ENCODE assay signal across 13 mouse cellular contexts in the genomic region with DNA sequence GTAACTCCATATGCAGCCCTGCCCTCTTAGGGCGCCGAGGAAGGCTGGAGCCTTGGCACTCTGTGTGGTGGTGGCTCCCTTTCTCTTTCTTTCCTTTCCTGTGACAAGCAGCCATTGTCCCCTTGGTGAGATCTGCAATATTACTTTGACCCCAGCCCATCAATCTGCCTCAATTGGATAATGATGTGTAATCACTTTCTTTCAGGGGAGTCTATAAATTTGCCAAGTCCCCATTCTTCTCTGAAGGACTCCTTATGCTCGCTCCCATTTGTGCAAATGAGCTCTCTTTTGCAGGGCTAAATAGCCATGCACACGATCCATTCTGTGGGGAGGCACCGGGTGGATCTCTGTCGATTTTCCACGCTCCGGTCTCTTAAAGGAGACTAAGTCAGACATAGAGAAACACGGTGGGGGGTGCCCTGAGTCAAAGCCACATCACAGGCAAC.
DNase-seq lines count a peak whose midpoint lies in the region; ATAC-seq lines count a peak whose summit lies in the region.
"Had no signal": no experiment of that assay in that cellular context is flagged by ENCODE, and none has a peak within 500 bp of the region (broad histone marks: within the 10 kb centered on the region; RNA-seq: fewer than 3 reads in every experiment).

No protein-coding gene starts in this region.

- no peaks in the 10 kb centered on the region for H3K27me3 ChIP-seq in kidney, embryonic 15.5 days
- H3K27me3 ChIP-seq in forebrain, embryonic 16.5 days (replicated peaks; ENCODE audit: control insufficient read depth, insufficient read depth, low read length) = no peaks in the 10 kb centered on the region
- H3K27me3 ChIP-seq in midbrain, embryonic 13.5 days = peaks cover 81% of the 10 kb centered on the region

- no peak overlapping the region for H3K27ac ChIP-seq in kidney, embryonic 15.5 days
- no peak overlapping the region for H3K27ac ChIP-seq in forebrain, embryonic 16.5 days (ENCODE audit: low read length)
- no peak overlapping the region for H3K27ac ChIP-seq in midbrain, embryonic 13.5 days
- H3K27ac ChIP-seq: heart, embryonic 10.5 days had no signal

- no peak overlapping the region for H3K9ac ChIP-seq in kidney, embryonic 15.5 days
- H3K9ac ChIP-seq in forebrain, embryonic 16.5 days (replicated peaks; ENCODE audit: low read depth, low read length) = no peak overlapping the region
- no peak overlapping the region for H3K9ac ChIP-seq in midbrain, embryonic 13.5 days (replicated peaks)

- no peaks in the 10 kb centered on the region for H3K9me3 ChIP-seq in kidney, embryonic 15.5 days (replicated peaks)
- no peaks in the 10 kb centered on the region for H3K9me3 ChIP-seq in forebrain, embryonic 16.5 days (ENCODE audit: control insufficient read depth, low read length)
- no peaks in the 10 kb centered on the region for H3K9me3 ChIP-seq in midbrain, embryonic 13.5 days
- H3K9me3 ChIP-seq: heart, embryonic 10.5 days had no signal

- no peaks in the 10 kb centered on the region for H3K36me3 ChIP-seq in kidney, embryonic 15.5 days
- H3K36me3 ChIP-seq in forebrain, embryonic 16.5 days (ENCODE audit: control insufficient read depth, insufficient read depth) = no peaks in the 10 kb centered on the region
- no peaks in the 10 kb centered on the region for H3K36me3 ChIP-seq in midbrain, embryonic 13.5 days
- H3K36me3 ChIP-seq: heart, embryonic 10.5 days had no signal

- no peak for ATAC-seq in kidney, embryonic 15.5 days (replicated peaks; ENCODE audit: low FRiP score)
- peak; percentile 96 for ATAC-seq in forebrain, embryonic 16.5 days
- ATAC-seq in midbrain, embryonic 13.5 days = peak; percentile 94

- WGBS in kidney, embryonic 15.5 days = 21% methylated on average over 9 of the region's 9 CpGs
- 2% methylated on average over 9 of the region's 9 CpGs for WGBS in forebrain, embryonic 16.5 days
- 8% methylated on average over 9 of the region's 9 CpGs for WGBS in midbrain, embryonic 13.5 days

- H3K4me3 ChIP-seq in kidney, embryonic 15.5 days (replicated peaks) = no peak overlapping the region
- no peak overlapping the region for H3K4me3 ChIP-seq in forebrain, embryonic 16.5 days (replicated peaks; ENCODE audit: low read length)
- H3K4me3 ChIP-seq in midbrain, embryonic 13.5 days (replicated peaks) = peak overlapping the region; percentile 22
- H3K4me3 ChIP-seq: heart, embryonic 10.5 days had no signal

- no peak for DNase-seq in kidney, adult 8-10 months
- no peak for DNase-seq in heart, adult 9 months (ENCODE audit: low spot score in 2 of 2)
- DNase-seq in urinary bladder, postnatal 14 days (ENCODE audit: low spot score) = no peak
- no peak for DNase-seq in spleen, postnatal 10 days (ENCODE audit: low spot score in 2 of 2)
- DNase-seq in lung, postnatal 14 days = no peak
- DNase-seq: adrenal gland, postnatal 14 days; cerebellum, adult 11-12 months; lung, postnatal 4 days; spleen, adult 18-20 months had no signal

- H3K4me2 ChIP-seq in kidney, embryonic 15.5 days = peak overlapping the region; percentile 24; the same call in 1 of the 2 replicates
- peak overlapping the region; percentile 16 for H3K4me2 ChIP-seq in forebrain, embryonic 16.5 days (ENCODE audit: low read length)
- peak overlapping the region; percentile 45 for H3K4me2 ChIP-seq in midbrain, embryonic 13.5 days (replicated peaks)

- H3K4me1 ChIP-seq in kidney, embryonic 15.5 days = no peaks in the 10 kb centered on the region
- H3K4me1 ChIP-seq in forebrain, embryonic 16.5 days (replicated peaks; ENCODE audit: control insufficient read depth, insufficient read depth, low read length) = peaks cover 11% of the 10 kb centered on the region; the same call in 1 of the 2 replicates
- peaks cover 18% of the 10 kb centered on the region for H3K4me1 ChIP-seq in midbrain, embryonic 13.5 days (replicated peaks)
- H3K4me1 ChIP-seq: heart, embryonic 10.5 days had no signal
